Mouse (Mus musculus) megakaryocyte, embryonic 14.5 days (primary cell): ENCODE results near the gene Glipr2.

Source experiments
- FLI1 ChIP-seq: IDR thresholded peaks from 2 replicates; pipeline ENCODE4 v1.6.1; 2012; ENCODE audit warnings: low read length, inconsistent platforms, mixed read lengths
- GATA1 ChIP-seq: IDR thresholded peaks from 3 replicates; pipeline ENCODE4 v1.6.1; 2012; ENCODE audit warnings: mixed read lengths, low read length, inconsistent platforms, borderline replicate concordance

DNA sequence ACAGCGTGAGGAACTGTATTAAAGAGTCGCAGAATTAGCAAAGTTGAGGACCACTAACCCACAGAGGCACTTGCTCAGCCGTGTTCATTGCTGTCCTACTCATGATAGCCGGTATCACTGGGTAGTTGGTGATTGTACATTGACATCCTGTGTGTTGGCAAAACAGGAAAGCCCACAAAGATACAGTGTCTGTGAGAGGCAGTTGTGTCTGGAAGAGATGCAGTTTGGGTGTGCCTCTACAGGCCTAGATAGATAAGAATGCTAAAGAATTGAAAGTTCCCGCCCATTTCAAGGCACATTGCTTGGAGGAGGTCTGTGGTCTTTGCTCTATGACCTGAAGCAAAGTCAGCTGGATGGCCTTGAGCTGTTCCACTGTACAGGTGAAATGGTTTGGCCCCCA, 46.9 kb downstream of the Glipr2 start, which contains the start of gene Clta:
- TF ChIP-seq GATA1 (no peak), FLI1 (no peak)
